Mouse (Mus musculus): ENCODE measurements around the gene Mmp14. TPM values are rescaled to one million over a fixed set of nuclear protein-coding genes. Genes with fewer than 3 reads are reported as not detected.

Gene Mmp14
- polyA plus RNA-seq, 1 experiment from 2014 or later = 51.1 TPM

DNA sequence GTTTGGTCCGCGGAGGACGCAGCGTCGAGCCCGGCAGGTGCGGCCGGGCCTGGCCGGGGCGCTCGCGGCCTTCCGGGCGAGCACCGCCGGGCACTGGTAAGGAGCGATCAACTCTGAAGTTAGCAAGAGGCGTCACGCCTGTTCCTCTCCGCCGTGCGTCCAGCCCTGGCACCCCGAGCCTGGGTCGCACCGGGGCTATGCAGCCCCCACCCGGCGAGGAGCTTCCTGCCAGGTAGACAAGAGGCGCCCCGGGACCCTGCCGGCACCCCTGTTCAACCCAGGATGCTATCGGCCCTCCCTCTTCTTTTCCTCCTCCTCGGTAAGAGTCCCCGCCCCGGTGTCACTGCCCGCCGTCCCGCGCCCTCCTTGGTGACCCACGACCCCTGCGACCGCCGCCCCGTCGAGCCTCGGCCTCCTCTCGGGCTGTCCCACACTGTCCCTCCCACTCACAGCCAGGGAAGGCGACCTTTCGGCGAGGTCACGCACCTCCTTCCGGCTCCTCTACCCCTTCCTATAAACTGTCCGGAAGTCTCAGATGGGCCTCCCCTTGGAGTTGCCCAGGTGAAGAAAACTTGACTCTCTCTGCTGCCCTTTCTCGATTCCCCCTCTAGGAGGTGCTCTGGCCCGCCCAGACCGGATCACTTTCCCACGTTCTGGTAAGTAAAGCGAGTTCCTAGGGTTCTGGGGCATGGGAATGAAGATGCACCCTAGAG lies 33.0 kb downstream of the Mmp14 start:
- no peaks in the 10 kb centered on the region for H3K9me3 ChIP-seq
- H3K9ac ChIP-seq = peak overlapping the region; percentile 83
- H3K27ac ChIP-seq (replicated peaks) = peak overlapping the region; percentile 73
- H3K4me3 ChIP-seq = peak overlapping the region; percentile 82
- H3K36me3 ChIP-seq = peaks cover 11% of the 10 kb centered on the region
- H3K4me1 ChIP-seq (replicated peaks) = peaks cover 16% of the 10 kb centered on the region
- H3K4me2 ChIP-seq = peak overlapping the region; percentile 92
- no peaks in the 10 kb centered on the region for H3K27me3 ChIP-seq
- under 1% methylated on average over 47 of the region's 57 CpGs for WGBS
- ATAC-seq (ENCODE audit: low FRiP score, low read depth) = peak; percentile 82

DNA sequence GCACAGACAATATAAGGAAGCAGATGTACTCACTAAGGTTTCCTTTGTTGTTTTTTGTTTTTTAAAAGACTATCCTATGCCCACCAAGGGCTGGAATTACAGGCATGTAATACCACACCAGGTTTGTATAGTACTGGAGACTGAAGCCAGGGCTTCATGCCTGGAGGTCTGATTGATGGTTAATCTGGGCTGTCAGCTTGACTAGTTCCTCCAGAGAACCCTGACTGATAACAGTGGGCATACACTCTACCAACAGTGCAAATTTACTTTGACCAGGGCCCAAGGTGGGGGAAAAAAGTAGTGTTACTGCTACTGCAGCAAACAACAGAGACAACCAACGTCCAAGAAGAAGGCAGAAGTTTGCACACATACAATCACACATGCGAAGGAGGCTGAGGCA lies 40.1 kb downstream of the Mmp14 start:
- peaks cover 22% of the 10 kb centered on the region for H3K36me3 ChIP-seq
- no peak overlapping the region for H3K27ac ChIP-seq (replicated peaks)
- H3K4me2 ChIP-seq = no peak overlapping the region
- no peak overlapping the region for H3K9ac ChIP-seq
- H3K4me3 ChIP-seq = no peak overlapping the region
- no peaks in the 10 kb centered on the region for H3K27me3 ChIP-seq
- H3K4me1 ChIP-seq (replicated peaks) = peaks cover 16% of the 10 kb centered on the region
- no peaks in the 10 kb centered on the region for H3K9me3 ChIP-seq
- WGBS = 92% methylated on average over 2 of the region's 2 CpGs
- no peak for ATAC-seq (ENCODE audit: low FRiP score, low read depth)

DNA sequence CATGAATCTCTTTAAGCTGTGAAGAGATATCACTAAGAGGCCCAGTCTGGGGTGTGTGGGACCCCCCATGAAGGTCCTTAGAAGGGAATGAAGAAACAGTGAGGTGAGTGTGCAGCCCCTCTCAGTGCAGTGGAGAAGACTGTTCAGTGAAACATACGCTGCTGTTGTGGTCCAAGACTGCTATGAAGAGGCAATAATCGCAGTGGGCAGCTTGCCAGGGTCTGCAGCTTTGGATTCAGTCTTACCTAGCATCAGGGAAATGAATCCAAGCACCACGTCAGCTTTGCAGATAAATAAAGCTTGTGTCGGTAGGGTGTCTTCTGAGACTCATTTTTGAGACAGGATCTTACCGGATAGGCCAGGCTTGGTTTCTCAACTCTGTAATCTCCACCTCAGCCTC lies 41.3 kb downstream of the Mmp14 start:
- Histone ChIP-seq H3K4me2 (no peak overlapping the region), H3K36me3 (peaks cover 21% of the 10 kb centered on the region), H3K9ac (no peak overlapping the region), H3K9me3 (no peaks in the 10 kb centered on the region), H3K27ac (replicated peaks) (no peak overlapping the region), H3K4me3 (no peak overlapping the region), H3K27me3 (no peaks in the 10 kb centered on the region), H3K4me1 (replicated peaks) (peaks cover 28% of the 10 kb centered on the region)
- no peak for ATAC-seq (ENCODE audit: low FRiP score, low read depth)
- WGBS = 58% methylated on average over 5 of the region's 5 CpGs

DNA sequence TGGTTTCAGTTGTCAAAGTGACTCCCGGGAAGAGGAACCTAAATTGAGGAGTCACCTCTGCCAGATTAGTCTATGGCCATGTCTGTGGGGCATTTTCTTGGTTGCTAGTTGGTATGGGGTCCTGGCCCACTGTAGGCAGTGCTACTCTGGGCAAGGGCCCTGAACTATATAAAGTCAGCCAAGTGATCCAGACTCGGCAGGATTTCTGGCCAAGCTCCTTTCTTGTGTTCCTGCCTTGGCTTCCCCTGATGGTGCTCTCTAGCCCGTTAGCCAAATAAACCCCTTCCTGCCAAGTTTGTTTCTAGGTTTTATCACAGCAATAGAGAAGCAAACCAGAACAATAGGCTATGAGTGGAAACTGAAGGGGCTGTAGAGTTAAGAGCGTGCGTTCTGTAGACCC lies 43.3 kb downstream of the Mmp14 start:
- ATAC-seq (ENCODE audit: low FRiP score, low read depth) = no peak
- WGBS = 69% methylated on average over 5 of the region's 5 CpGs
- H3K9me3 ChIP-seq = no peaks in the 10 kb centered on the region

DNA sequence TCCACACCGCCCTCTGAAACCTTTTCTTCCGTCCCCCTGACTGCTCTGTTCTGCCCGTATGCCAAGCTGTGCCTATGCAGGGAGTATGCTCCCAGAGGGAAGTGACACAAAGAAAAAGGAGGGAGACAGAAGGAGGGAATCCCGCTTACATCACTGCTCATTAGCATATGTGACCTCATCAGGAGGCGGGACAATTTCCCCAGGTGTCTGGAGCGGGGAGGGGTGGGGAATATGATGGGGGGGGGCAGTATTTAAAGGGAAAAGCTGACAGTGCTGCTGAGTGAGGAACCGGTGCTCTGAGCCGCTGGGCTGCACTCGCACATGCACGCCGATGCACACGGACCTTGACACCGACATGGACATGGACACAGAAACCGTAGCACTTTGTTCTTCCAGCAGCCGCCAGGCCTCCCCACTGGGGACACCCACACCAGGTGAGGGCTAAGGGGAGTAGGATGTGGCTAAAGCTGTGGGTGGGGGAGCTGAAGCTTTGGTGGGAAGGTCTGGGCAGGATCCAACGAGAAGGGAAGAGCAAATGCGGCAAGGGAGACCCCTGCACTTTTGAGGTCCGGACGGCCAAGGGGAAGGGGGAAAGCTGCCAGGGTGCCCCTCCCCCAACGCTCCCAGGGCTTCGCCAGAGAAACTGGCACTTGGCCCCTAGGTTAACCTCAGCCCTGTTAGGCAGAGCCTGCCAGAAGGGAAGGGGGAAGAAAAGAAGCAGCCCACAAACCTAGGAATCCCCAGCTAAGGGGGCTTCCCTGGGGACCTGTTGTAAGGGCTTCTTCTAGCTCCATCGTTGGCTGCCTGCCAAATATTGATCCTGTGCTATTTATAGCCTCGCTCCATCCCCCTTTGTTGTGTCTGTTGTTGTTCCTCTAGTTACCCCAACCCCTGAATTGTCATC lies 44.8 kb downstream of the Mmp14 start, which contains the start of gene Rem2:
Gene Rem2 (plus strand): TSS at position 160 of the 904 bp plus-strand sequence.
- Histone ChIP-seq H3K4me1 (replicated peaks) (peaks cover 40% of the 10 kb centered on the region), H3K4me3 (peak within 1 kb of the TSS; percentile 64), H3K9ac (peak within 1 kb of the TSS; percentile 71), H3K9me3 (no peaks in the 10 kb centered on the region), H3K27ac (replicated peaks) (peak within 1 kb of the TSS; percentile 83), H3K4me2 (peak within 1 kb of the TSS; percentile 87), H3K36me3 (no peaks in the 10 kb centered on the region), H3K27me3 (0 out of 2 replicates have a peak, but pooled peaks cover 4% of the 10 kb centered on the region)
- under 1% methylated on average over 22 of the region's 23 CpGs for WGBS
- ATAC-seq (ENCODE audit: low FRiP score, low read depth) = peak; percentile 88

More for the DNA sequence above, 43.3 kb downstream of the Mmp14 start:
- no peak overlapping the region for H3K9ac ChIP-seq
- no peak overlapping the region for H3K4me3 ChIP-seq
- peak overlapping the region; percentile 83 for H3K27ac ChIP-seq (replicated peaks)
- H3K4me2 ChIP-seq = no peak overlapping the region
- peaks cover 8% of the 10 kb centered on the region; the same call in 1 of the 2 replicates for H3K36me3 ChIP-seq
- peaks cover 40% of the 10 kb centered on the region for H3K4me1 ChIP-seq (replicated peaks)
- H3K27me3 ChIP-seq = 0 out of 2 replicates have a peak, but pooled peaks cover 4% of the 10 kb centered on the region

DNA sequence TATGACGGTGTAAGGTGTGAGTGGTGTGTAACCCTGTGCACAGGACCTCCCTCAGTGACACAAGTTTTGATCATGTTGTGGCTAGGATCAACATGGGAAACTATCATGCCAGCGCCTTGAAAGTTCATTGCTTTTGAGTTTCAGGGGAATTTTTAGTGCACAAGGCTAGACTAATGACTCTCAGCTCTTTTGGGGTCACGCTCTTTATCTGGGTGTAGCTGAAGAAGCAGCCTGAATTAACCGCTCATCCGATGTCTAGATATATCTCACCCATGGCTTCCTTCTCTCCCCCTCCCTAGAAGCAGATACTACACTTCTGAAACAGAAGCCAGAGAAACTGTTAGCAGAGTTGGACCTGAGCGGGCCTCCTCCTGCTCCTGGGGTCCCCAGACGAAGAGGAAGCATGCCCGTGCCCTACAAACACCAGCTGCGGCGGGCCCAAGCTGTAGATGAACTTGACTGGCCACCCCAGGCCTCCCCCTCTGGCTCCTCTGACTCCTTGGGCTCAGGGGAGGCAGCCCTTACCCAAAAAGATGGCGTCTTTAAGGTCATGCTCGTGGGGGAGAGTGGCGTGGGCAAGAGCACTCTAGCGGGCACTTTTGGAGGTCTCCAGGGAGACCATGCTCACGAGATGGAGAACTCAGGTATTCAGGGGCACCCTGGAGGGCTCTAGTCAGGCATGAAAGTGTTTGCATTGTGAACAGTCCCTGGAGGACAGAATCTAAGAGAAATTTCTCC lies 45.9 kb downstream of the Mmp14 start:
- Histone ChIP-seq H3K27me3 (0 out of 2 replicates have a peak, but pooled peaks cover 4% of the 10 kb centered on the region), H3K9ac (peak overlapping the region; percentile 71; the same call in 1 of the 2 replicates), H3K4me3 (peak overlapping the region; percentile 64), H3K9me3 (no peaks in the 10 kb centered on the region), H3K4me1 (replicated peaks) (peaks cover 40% of the 10 kb centered on the region), H3K27ac (replicated peaks) (0 out of 2 replicates have a peak overlapping the region, but pooled peaks have one; percentile 83), H3K36me3 (no peaks in the 10 kb centered on the region), H3K4me2 (peak overlapping the region; percentile 87)
- no peak for ATAC-seq (ENCODE audit: low FRiP score, low read depth)
- 54% methylated on average over 15 of the region's 15 CpGs for WGBS

DNA sequence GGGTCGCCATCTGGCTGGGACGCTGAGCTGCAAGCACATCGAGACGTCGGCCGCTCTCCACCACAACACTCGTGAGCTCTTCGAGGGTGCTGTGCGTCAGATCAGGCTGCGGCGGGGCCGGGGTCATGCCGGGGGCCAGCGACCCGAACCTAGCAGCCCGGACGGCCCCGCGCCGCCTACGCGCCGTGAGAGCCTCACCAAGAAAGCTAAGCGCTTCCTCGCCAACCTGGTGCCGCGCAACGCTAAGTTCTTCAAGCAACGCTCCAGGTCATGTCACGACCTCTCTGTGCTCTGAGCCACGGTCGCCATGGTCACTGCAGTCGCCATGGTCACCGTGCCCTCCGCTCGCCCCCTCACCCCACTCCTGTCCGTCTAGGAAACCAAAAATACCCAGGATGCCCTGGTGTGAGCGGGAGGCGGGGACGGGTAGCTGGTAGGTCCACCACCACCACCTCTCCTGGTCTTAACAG lies 48.1 kb downstream of the Mmp14 start:
- no peak overlapping the region for H3K27ac ChIP-seq (replicated peaks)
- 3% methylated on average over 40 of the region's 40 CpGs for WGBS
- no peaks in the 10 kb centered on the region for H3K9me3 ChIP-seq
- H3K4me3 ChIP-seq = peak overlapping the region; percentile 24
- no peaks in the 10 kb centered on the region for H3K36me3 ChIP-seq
- no peak for ATAC-seq (ENCODE audit: low FRiP score, low read depth)
- peak overlapping the region; percentile 49 for H3K4me2 ChIP-seq
- H3K9ac ChIP-seq = no peak overlapping the region; the same call in 1 of the 2 replicates
- peaks cover 40% of the 10 kb centered on the region for H3K4me1 ChIP-seq (replicated peaks)
- H3K27me3 ChIP-seq = 0 out of 2 replicates have a peak, but pooled peaks cover 4% of the 10 kb centered on the region

DNA sequence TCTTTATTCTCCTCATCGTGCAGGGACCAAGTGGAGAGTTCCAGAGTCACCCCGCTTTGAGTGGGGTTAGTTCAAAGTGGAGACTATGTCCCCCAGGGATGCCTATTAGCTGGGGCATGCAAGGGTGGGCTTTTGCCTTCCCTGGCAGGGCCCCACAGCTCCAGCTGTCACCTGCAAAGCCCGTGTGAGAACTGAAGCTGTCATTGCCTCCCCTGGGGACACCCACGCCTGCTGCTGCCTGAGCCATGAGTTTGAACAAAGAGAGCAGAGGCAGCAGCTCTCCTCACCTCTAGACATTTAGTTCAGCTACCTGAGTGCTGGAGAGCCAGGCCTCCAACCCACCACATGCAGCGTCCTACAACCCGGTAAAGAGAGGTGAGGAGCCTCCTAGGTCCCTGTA lies 49.3 kb downstream of the Mmp14 start:
- no peaks in the 10 kb centered on the region for H3K9me3 ChIP-seq
- 0 out of 2 replicates have a peak, but pooled peaks cover 4% of the 10 kb centered on the region for H3K27me3 ChIP-seq
- no peak for ATAC-seq (ENCODE audit: low FRiP score, low read depth)
- H3K4me2 ChIP-seq = no peak overlapping the region
- no peak overlapping the region for H3K4me3 ChIP-seq
- H3K27ac ChIP-seq (replicated peaks) = no peak overlapping the region
- H3K9ac ChIP-seq = no peak overlapping the region
- no peaks in the 10 kb centered on the region for H3K36me3 ChIP-seq
- H3K4me1 ChIP-seq (replicated peaks) = peaks cover 31% of the 10 kb centered on the region
- 69% methylated on average over 6 of the region's 6 CpGs for WGBS

DNA sequence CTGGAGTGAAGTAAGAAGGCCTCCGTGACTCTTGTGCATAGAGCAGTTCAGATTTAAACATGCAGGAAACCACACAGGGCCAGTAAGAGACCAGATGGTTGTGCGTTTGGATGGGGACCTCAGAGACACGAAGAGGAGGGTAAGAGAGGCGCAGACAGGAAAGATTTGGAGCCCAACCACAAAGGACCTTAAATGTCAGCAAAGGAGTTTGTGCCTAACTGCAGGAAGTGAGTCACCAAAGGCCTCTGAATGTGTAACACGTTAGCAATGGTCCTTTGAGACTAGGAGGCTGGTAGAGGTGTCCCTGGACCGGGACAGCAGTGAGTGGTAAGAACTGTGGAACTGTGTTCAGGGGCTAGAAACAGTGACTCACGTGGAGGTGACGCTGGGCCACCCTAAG lies 50.0 kb downstream of the Mmp14 start:
- WGBS = 87% methylated on average over 8 of the region's 8 CpGs
- Histone ChIP-seq H3K27ac (replicated peaks) (no peak overlapping the region), H3K4me3 (no peak overlapping the region), H3K27me3 (0 out of 2 replicates have a peak, but pooled peaks cover 4% of the 10 kb centered on the region), H3K9me3 (no peaks in the 10 kb centered on the region), H3K9ac (no peak overlapping the region), H3K4me2 (no peak overlapping the region), H3K4me1 (replicated peaks) (peaks cover 26% of the 10 kb centered on the region), H3K36me3 (no peaks in the 10 kb centered on the region)
- ATAC-seq (ENCODE audit: low FRiP score, low read depth) = no peak

DNA sequence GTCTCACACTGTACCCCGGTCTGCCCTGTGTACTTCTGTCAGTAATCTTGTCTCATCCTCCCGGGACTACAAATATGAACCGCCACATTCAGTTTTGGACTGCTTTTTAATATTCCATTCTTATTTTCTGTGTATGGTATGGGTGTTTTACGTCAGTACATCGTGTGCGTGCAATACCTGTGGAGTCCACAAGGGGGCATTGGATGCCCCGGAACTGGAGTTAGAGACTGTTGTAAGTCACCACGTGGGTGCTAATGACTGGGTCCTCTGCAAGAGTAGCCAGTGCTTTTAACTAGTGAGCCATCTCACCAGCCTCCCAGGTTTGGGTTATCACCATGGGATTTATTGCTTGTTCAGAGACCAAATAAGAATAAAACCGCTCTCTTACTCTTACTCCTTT lies 51.1 kb downstream of the Mmp14 start:
- H3K4me3 ChIP-seq = no peak overlapping the region
- H3K9ac ChIP-seq = no peak overlapping the region
- H3K4me1 ChIP-seq (replicated peaks) = peaks cover 15% of the 10 kb centered on the region
- no peaks in the 10 kb centered on the region for H3K9me3 ChIP-seq
- H3K4me2 ChIP-seq = no peak overlapping the region
- no peak overlapping the region for H3K27ac ChIP-seq (replicated peaks)
- 0 out of 2 replicates have a peak, but pooled peaks cover 4% of the 10 kb centered on the region for H3K27me3 ChIP-seq
- no peak for ATAC-seq (ENCODE audit: low FRiP score, low read depth)
- 37% methylated on average over 9 of the region's 9 CpGs for WGBS
- no peaks in the 10 kb centered on the region for H3K36me3 ChIP-seq

DNA sequence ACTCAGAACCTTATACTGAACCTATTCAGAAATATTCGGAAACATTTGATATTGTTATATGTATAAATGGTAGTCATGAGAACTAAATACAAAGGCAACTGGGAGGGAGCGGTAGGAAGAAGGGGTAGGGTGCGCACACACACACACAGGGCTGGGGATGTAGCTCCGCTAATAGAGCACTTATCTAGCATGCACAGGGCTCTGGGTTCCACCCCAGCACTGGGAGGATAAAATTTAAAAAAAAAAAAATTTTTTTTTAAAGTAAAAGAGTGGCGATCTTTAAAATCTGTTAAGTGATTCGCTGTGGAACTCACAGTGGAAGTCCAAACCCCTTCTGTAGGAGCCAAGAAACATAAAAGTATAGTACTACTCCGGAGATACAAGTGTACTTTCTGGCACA lies 54.5 kb downstream of the Mmp14 start:
- WGBS = 93% methylated on average over 7 of the region's 7 CpGs
- no peak for ATAC-seq (ENCODE audit: low FRiP score, low read depth)

More for the DNA sequence above, 54.5 kb downstream of the Mmp14 start:
- H3K36me3 ChIP-seq = no peaks in the 10 kb centered on the region
- H3K4me1 ChIP-seq (replicated peaks) = peaks cover 6% of the 10 kb centered on the region; the same call in 1 of the 2 replicates
- no peak overlapping the region for H3K4me2 ChIP-seq
- H3K27ac ChIP-seq (replicated peaks) = no peak overlapping the region
- no peak overlapping the region for H3K9ac ChIP-seq
- H3K27me3 ChIP-seq = no peaks in the 10 kb centered on the region
- H3K9me3 ChIP-seq = no peaks in the 10 kb centered on the region
- no peak overlapping the region for H3K4me3 ChIP-seq

All from hindbrain, embryonic 15.5 days (tissue).